Mouse (Mus musculus) adrenal gland, adult (tissue): ENCODE measurements around the gene Gpnmb.

Experiments used
- DNase-seq, 2 experiments: peaks; one replicate each; pipeline ENCODE4 v3.0.0; 2022 to 2023; ENCODE audit warnings: low spot score in 1 of 2; ENCODE audit not compliant: inconsistent age in 2 of 2

Gpnmb gene

GRCm38 (mm10) chr6:49028708-49029107 lies 7.6 kb upstream of the Gpnmb start:
- DNase-seq: no peak

- no peak for DNase-seq
Observed at GRCm38 (mm10) chr6:49031230-49031629, 5.1 kb upstream of the Gpnmb start.

GRCm38 (mm10) chr6:49032783-49033182 lies 3.6 kb upstream of the Gpnmb start:
- no peak for DNase-seq

- no peak for DNase-seq
Observed at GRCm38 (mm10) chr6:49037268-49037662, 919 bp downstream of the Gpnmb start.

- peak; percentile 59 to 81 for DNase-seq
Observed at GRCm38 (mm10) chr6:49039470-49040180, 3.3 kb downstream of the Gpnmb start.

- peak in 1 of 2 experiments; percentile 31 for DNase-seq
Observed at GRCm38 (mm10) chr6:49046502-49046901, 10.2 kb downstream of the Gpnmb start.

GRCm38 (mm10) chr6:49046976-49047375 lies 10.6 kb downstream of the Gpnmb start:
- DNase-seq: no peak

GRCm38 (mm10) chr6:49047848-49048247 lies 11.5 kb downstream of the Gpnmb start:
- no peak for DNase-seq

- DNase-seq: no peak
Observed at GRCm38 (mm10) chr6:49048395-49048794, 12.0 kb downstream of the Gpnmb start.

GRCm38 (mm10) chr6:49050677-49051410 lies 14.5 kb downstream of the Gpnmb start:
- DNase-seq: no peak

GRCm38 (mm10) chr6:49052191-49052590 lies 15.8 kb downstream of the Gpnmb start:
- no peak for DNase-seq

- no peak for DNase-seq
Observed at GRCm38 (mm10) chr6:49055256-49055733, 18.9 kb downstream of the Gpnmb start.

- DNase-seq: no peak
Observed at GRCm38 (mm10) chr6:49056009-49056408, 19.7 kb downstream of the Gpnmb start.

GRCm38 (mm10) chr6:49057053-49058021 lies 21.0 kb downstream of the Gpnmb start:
- peak; percentile 67 to 91 for DNase-seq

GRCm38 (mm10) chr6:49068361-49068760 lies 32.0 kb downstream of the Gpnmb start:
- no peak for DNase-seq

GRCm38 (mm10) chr6:49073304-49074116 lies 37.2 kb downstream of the Gpnmb start, which contains the start of gene Malsu1:
Gene Malsu1, plus strand, starts transcription at chr6:49073795.
- peak; percentile 95 to 99 for DNase-seq

- DNase-seq: no peak
Observed at GRCm38 (mm10) chr6:49074117-49074490, 37.8 kb downstream of the Gpnmb start.

GRCm38 (mm10) chr6:49077894-49078293 lies 41.5 kb downstream of the Gpnmb start:
- DNase-seq: no peak

- DNase-seq: no peak
Observed at GRCm38 (mm10) chr6:49079313-49079712, 43.0 kb downstream of the Gpnmb start.

- DNase-seq: no peak
Observed at GRCm38 (mm10) chr6:49083008-49083407, 46.7 kb downstream of the Gpnmb start.
